In genomic region chr2:152604057-152604456, GRCm38 (mm10) we compare ENCODE assay signal across 9 mouse cellular contexts. TPM values are rescaled to one million over a fixed set of nuclear protein-coding genes. Genes with fewer than 3 reads are reported as not detected.
DNase-seq lines count a peak whose midpoint lies in the region; ATAC-seq and TF ChIP-seq lines count a peak whose summit lies in the region.
"Had no signal": no experiment of that assay in that cellular context is flagged by ENCODE, and none has a peak within 500 bp of the region (broad histone marks: within the 10 kb centered on the region; RNA-seq: fewer than 3 reads in every experiment).

TSS of gene Defb36 (plus strand) at chr2:152604327.

- H3K4me3 ChIP-seq in heart, postnatal 0 days (ENCODE audit: low read depth, low read length), result no peak within 1 kb of the TSS
- no peak within 1 kb of the TSS for H3K4me3 ChIP-seq in forebrain, embryonic 15.5 days

- no peaks in the 10 kb centered on the region for H3K36me3 ChIP-seq in heart, postnatal 0 days (replicated peaks; ENCODE audit: control insufficient read depth, insufficient read depth, low read length)
- no peaks in the 10 kb centered on the region for H3K36me3 ChIP-seq in forebrain, embryonic 15.5 days

- intact Hi-C loops in heart, postnatal 25 days (cut with DNase I), result loop anchor here (5.0 kb wide), 1 partner anchor 47 kb away; no protein-coding TSS in a partner anchor

- DNase-seq in heart, postnatal 0 days (ENCODE audit: low spot score), result no peak
- no peak for DNase-seq in heart, postnatal 25 days (ENCODE audit: low spot score)
- peak; percentile 11 for DNase-seq in ovary, adult 18-20 months (ENCODE audit: low spot score)
- DNase-seq in ovary, postnatal 14 days (ENCODE audit: low spot score), result no peak
- DNase-seq in adrenal gland, adult 8-10 months, result peak; percentile 67
- peak; percentile 25 to 38 for DNase-seq in layer of hippocampus, postnatal 10 days (ENCODE audit: low spot score in 2 of 2)
- DNase-seq in T-cell, adult 2 months (ENCODE audit: low spot score), result no peak

- no peaks in the 10 kb centered on the region for H3K9me3 ChIP-seq in heart, postnatal 0 days (replicated peaks; ENCODE audit: control insufficient read depth, low read length)
- H3K9me3 ChIP-seq in forebrain, embryonic 15.5 days, result no peaks in the 10 kb centered on the region

- no peak; the same call in 1 of the 2 replicates for ATAC-seq in heart, postnatal 0 days (ENCODE audit: insufficient read depth, low read depth)
- ATAC-seq in forebrain, embryonic 15.5 days (replicated peaks), result no peak

- H3K27me3 ChIP-seq in heart, postnatal 0 days (ENCODE audit: control insufficient read depth, insufficient read depth, low read length), result no peaks in the 10 kb centered on the region
- no peaks in the 10 kb centered on the region for H3K27me3 ChIP-seq in forebrain, embryonic 15.5 days

- no peak for TF ChIP-seq EP300 in heart, postnatal 0 days (IDR thresholded peaks at IDR 0.05; ENCODE audit: low read depth)

- H3K27ac ChIP-seq in heart, postnatal 0 days (ENCODE audit: low read depth), result no peak within 1 kb of the TSS
- no peak within 1 kb of the TSS for H3K27ac ChIP-seq in forebrain, embryonic 15.5 days (replicated peaks)

- H3K4me2 ChIP-seq in heart, postnatal 0 days (ENCODE audit: low read depth, low read length), result no peak within 1 kb of the TSS
- no peak within 1 kb of the TSS for H3K4me2 ChIP-seq in forebrain, embryonic 15.5 days (replicated peaks)

- H3K9ac ChIP-seq in heart, postnatal 0 days (replicated peaks; ENCODE audit: low read depth, low read length), result no peak within 1 kb of the TSS
- no peak within 1 kb of the TSS for H3K9ac ChIP-seq in forebrain, embryonic 15.5 days (replicated peaks)

- WGBS in heart, postnatal 0 days, result 71% methylated on average over 15 of the region's 15 CpGs
- 85% methylated on average over 15 of the region's 15 CpGs for WGBS in forebrain, embryonic 15.5 days

- peak; percentile 47 for TF ChIP-seq CTCF in heart, postnatal 0 days (IDR thresholded peaks at IDR 0.05; ENCODE audit: low read depth)

- H3K4me1 ChIP-seq in heart, postnatal 0 days (ENCODE audit: control insufficient read depth, insufficient read depth), result no peaks in the 10 kb centered on the region
- no peaks in the 10 kb centered on the region for H3K4me1 ChIP-seq in forebrain, embryonic 15.5 days

RNA-seq across cellular contexts. Expression of gene Defb36, which starts in this region (rescaled TPM):
- not detected in 2 replicates for total RNA-seq in heart, postnatal 0 days (2014; rRNA removed; ENCODE audit: low replicate concordance)
- polyA plus RNA-seq in heart, postnatal 0 days (2015; fragmentation: Nextera tagmentation; extraction: Ambion mirVana), result not detected in 2 replicates
- not detected for total RNA-seq in heart, postnatal 25 days (2021)
- 1 to 10 TPM in 1 of 4 experiments, under 1 TPM in 1, not detected in 2; 0.86 to 1.5 TPM for total RNA-seq in adrenal gland, adult 8-10 months (2022)
- total RNA-seq in layer of hippocampus, postnatal 10 days (2021), result not detected
- not detected in 2 replicates for polyA plus RNA-seq in forebrain, embryonic 15.5 days (2015; fragmentation: Nextera tagmentation; extraction: Ambion mirVana)
- polyA plus RNA-seq: large intestine, adult 2 months had no signal

Comparison
In these comparisons a context has a peak if more than half of its experiments do, and no peak if none do; other contexts are left out.
1. DNase-seq: peak in ovary, adult 18-20 months (single experiment) and adrenal gland, adult 8-10 months (single experiment); none in heart, postnatal 0 days (single experiment), heart, postnatal 25 days (single experiment), ovary, postnatal 14 days (single experiment) and T-cell, adult 2 months (single experiment).
2. Peak in DNase-seq in layer of hippocampus, postnatal 10 days; RNA of the gene not detected or under 1 TPM.